Mouse (Mus musculus): ENCODE results near the gene Ldha. TPM values are rescaled to one million over a fixed set of nuclear protein-coding genes. Genes with fewer than 3 reads are reported as not detected.
"Not testable (repeated sequence)": the region's sequence is repeated elsewhere in the genome, so short reads cannot be mapped to it uniquely, and the experiment has no call there.

The Ldha gene
- 100 to 1,000 TPM; 719 to 878 (median 816) TPM for total RNA-seq (2022)

DNA sequence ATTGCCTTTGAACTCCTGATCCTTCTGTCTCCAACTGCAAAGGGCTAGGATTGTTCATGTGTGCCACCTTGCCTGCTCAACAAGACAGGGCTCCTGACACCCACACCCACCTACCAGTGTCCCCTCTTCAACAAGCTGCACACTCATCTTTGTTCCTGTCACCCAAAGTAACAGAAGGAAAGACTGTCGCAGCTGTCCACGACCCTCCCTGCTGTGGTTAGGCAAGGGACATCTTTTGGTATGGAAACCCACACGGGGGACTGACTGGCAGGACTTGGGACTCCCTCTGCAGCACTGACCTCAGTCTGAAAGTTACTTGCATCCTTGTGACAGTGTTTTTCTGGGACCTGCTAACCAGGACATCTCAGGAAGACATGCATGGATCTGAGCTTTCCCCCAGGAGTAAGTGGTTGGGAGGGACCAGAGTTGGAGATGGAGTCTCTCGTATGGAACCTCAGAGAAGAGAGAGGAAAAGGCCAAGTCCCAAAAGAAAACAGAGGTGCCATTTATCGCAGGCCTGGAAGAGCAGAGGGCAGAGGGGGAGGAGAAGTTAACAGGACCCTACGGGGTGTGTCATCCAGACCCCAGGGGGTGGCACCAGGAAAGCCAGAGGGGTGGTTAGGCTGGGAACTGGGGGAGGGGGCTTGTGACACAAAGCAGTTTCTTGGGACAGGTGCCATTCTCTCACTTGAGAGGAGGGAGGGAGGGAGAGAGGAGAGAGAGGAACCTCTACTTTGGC is at the start of gene Ldha:
TSS of gene Ldha (plus strand) at position 689 of the 739 bp plus-strand sequence.
- no peak for DNase-seq (ENCODE audit: low spot score)

GRCm38 (mm10) chr7:46793871-46794270 is 47.4 kb upstream of the Ldha start:
- DNase-seq (ENCODE audit: low spot score): no peak

DNA sequence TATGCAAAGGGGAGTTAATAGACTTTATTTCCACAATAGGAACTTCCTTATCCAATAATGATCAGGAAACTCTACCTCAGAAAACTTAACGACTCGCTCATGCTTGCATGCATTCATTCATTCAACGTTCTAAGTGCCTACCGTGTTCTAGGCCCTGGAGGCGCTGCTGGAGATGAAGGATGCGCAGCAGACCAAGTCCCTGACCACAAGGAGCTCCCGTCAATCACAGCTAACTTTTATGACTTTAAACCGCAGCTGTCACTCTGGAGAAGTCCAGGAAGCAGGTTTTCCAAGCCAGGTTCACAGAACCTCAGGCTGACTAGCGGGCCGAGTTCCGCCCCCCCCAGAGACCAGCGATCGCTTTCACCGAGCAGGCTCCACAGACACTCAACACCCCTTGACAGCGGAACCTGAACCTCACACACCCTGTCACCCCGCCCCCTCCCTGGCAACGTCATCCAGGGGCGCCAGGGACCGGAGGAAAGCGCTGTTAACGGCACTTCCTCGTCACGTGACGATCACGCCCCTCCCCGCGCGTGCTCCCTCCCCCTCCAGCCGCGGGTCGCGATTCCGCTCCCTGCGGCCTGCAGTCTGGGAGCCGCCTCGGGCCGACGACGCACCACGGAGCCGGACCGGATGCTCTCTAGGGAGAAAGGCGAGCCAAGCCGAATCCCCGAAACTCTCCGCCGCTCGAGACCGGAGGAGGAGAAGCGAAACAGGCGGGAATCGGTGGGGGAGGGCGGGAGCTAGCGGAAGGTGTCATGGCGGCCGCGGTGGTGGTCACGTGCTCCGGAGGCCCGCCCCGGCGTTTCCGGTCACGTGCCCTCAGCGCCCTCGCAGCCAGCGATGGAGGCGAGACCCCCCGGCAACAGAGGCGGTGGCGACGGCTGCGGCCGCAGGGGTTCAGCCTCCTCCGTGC is 45.7 kb upstream of the Ldha start, which contains the start of the genes Hps5 and Gtf2h1:
TSS of gene Hps5 (minus strand) at position 778 of the 919 bp plus-strand sequence.
TSS of gene Gtf2h1 (plus strand) at position 817 of the 919 bp plus-strand sequence.
- DNase-seq (ENCODE audit: low spot score): peak; percentile 96

- no peak for DNase-seq (ENCODE audit: low spot score)
These were observed 45.0 kb upstream of the Ldha start for GRCm38 (mm10) chr7:46796206-46796679.

- no peak for DNase-seq (ENCODE audit: low spot score)
These were observed 44.5 kb upstream of the Ldha start for GRCm38 (mm10) chr7:46796779-46797178.

GRCm38 (mm10) chr7:46810325-46810724 is 30.9 kb upstream of the Ldha start:
- no peak for DNase-seq (ENCODE audit: low spot score)

GRCm38 (mm10) chr7:46814012-46814411 is 27.3 kb upstream of the Ldha start:
- no peak for DNase-seq (ENCODE audit: low spot score)

- not testable (repeated sequence) for DNase-seq (ENCODE audit: low spot score)
These were observed 20.2 kb upstream of the Ldha start for GRCm38 (mm10) chr7:46820876-46821632.

- DNase-seq (ENCODE audit: low spot score): no peak
These were observed 14.1 kb upstream of the Ldha start for GRCm38 (mm10) chr7:46827046-46827802.

GRCm38 (mm10) chr7:46827803-46828184 is 13.5 kb upstream of the Ldha start:
- no peak for DNase-seq (ENCODE audit: low spot score)

DNA sequence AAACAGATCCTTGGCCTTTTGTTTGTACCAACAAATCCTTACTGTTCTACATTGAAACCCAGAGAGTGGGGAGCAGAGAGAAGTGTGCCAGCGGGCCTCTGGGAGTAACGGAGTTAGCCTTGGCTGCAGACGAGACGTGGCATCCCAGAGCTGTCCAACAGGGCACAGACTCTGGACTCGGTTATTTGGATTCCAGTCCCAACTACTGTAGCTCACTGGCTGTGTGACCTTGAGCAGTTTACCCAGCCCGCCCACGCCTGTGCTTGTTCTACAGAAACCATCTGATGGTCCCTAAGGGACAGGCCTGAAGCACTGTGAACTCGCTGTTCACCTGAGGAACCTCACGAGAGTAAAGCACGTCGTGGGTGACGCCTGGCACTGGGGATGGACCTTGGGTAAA is 11.4 kb upstream of the Ldha start:
- no peak for DNase-seq (ENCODE audit: low spot score)

DNA sequence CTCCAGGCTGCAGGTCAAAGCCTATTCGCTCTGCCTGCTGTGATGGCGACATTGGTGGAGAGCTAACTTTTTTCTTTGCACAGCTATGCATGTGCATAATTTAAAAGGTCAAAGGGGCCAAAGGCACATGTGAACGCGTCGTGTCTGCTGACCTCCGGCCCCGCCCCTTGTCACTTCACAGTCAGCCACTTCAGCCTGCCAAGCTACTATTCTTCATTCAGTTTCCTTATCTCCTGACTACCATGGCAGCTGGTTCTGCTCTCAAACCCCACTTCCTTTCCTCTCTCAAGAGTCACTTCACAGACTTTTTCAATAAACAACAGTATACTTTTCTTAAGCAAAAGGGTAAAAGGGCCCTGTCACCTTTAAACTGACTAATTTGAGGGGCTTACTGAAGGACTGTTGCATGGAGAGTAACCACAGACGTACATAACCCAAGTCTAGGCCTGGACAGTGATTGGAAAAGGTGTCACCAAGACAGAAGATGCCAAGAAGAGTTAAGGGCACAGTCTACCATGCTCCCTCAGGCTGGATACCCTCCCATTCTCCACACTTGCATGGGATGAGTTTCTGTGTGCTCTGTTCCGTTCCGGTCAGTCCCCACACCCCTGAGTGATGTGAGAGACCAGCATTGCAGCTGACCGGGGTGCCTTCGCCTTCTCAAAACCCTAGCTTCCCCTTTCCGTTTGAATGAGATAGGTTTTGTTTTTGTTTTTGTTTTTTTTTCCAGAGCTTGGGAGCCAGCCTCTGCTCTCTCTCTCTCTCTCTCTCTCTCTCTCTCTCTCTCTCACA is 10.3 kb upstream of the Ldha start:
- DNase-seq (ENCODE audit: low spot score): peak; percentile 22

DNA sequence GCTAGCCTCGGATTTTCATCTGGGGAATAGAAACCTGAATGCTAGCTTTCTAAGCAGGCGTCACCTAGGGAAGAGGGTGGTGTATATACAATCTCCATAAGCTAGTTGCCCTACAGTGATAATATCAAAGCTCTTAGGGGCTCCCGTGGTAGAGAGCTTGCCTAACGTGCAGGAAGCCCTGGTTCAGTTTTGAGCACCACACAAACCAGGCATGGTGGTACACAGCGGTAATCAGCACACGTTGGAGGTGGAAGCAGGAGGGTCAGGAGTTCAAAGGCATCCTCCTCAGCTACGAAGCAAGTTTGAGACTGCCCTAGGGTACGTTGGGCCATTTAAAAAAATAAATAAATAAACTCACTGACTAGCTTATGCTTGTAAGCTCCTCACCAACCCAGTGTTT is 9.6 kb upstream of the Ldha start:
- no peak for DNase-seq (ENCODE audit: low spot score)

DNA sequence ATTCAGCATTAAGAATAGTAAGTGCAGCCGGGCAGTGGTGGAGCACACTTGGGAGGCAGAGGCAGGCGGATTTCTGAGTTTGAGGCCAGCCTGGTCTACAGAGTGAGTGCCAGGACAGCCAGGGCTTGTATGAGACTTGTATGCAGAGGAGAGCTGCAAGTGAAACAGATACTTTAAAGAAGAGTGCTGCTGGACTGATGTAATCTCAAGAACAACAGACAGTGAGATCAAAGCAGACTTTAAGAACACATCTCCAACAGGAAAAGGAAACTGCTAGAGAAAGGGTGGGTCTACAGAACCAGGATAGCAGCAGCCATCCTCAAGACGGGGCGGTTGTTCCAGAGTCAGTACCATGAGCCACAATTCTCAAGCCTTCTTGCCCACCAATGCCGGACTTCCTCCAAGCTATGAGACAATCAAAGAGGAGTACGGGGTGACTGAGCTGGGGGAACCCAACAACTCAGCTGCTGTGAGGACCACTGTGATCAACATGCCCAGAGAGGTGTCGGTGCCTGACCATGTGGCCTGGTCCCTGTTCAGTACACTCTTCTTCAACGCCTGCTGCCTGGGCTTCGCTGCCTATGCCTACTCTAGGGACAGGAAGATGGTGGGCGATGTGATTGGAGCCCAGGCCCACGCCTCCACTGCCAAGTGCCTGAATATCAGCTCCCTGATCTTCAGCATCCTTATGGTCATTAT is 9.0 kb upstream of the Ldha start:
- DNase-seq (ENCODE audit: low spot score): not testable (repeated sequence)

DNA sequence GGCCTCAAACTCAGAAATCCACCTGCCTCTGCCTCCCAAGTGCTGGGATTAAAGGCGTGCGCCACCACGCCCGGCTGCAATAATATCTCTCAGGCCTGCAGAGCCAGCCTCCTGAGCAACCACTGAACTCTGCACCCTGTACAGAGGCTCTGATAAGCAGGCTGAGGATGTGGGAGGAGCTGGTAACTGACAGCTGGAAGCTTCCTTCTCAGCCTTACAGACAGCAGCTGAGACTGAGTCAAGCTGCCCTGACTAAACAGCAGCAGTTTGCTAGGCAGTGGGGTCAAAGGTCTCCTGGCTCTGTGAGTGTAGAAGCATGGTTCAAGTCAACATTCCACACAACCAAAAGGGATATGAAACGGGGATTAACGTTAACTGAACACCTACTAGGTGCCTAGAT is 8.0 kb upstream of the Ldha start:
- peak; percentile 48 for DNase-seq (ENCODE audit: low spot score)

DNA sequence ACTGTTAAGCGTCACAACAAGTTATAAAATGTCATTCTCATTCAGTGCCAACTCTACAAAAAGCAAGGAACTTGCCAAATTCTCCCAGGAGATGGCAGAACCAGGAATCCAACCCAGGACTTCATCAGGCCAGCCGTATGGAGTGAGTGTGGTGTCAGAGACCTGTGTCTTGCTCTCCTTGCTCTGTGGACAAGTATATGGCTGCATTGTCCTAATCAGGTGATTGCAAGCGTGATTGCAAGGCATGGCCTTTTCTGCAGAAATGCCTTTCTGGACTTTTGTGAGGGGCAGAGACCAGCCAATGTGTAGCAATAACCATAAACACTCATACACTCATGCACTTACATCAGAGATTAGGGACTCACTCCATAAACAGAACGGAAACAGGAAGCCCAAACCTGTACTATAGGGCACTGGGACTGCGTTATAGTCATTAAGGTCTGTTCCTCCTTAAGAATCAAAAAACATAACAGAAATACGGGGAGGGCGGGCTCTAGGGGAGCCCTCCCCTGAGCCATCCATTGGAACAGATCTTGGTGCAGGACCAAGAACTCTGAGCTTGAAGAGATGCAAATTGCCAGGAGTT is 7.5 kb upstream of the Ldha start:
- no peak for DNase-seq (ENCODE audit: low spot score)

- DNase-seq (ENCODE audit: low spot score): no peak
These were observed 6.2 kb upstream of the Ldha start for GRCm38 (mm10) chr7:46834994-46835610.

DNA sequence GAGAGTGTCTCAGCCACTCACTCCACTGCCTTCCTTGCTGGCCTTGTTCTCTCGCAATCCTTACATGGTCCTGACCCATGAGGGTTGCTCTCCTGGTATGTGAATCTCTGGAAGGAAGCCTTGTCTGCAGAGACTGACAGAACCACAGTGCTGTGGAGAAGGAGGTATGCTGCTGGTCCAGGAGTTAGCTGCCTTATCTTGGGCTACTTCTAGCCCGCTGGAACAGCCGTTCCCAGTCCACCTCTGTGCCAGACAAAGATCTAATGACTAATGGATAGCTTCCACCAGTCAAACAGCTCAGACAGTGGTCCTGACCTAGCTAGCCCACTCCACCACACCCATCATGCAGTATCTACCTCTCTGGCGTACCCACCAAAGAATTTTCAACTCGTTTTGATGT is 4.9 kb upstream of the Ldha start:
- DNase-seq (ENCODE audit: low spot score): no peak

- no peak for DNase-seq (ENCODE audit: low spot score)
These were observed 4.2 kb upstream of the Ldha start for GRCm38 (mm10) chr7:46837073-46837472.

Data from heart, adult 8-10 months (tissue).